Mouse (Mus musculus) common myeloid progenitor, adult 5-6 weeks (primary cell): ENCODE measurements at regions not wholly inside any gene's neighbourhood (a gene's known extent, or its start where the extent isn't known, plus 50 kb on each side); places are given as distances from the start of the nearest gene placed in this dataset.

Experiments
- ATAC-seq: replicated peaks from 2 replicates; pipeline ENCODE4 v1.8.0; 2016; ENCODE audit warnings: low read depth, mild to moderate bottlenecking, moderate TSS enrichment, inconsistent platforms; ENCODE audit not compliant: poor library complexity, severe bottlenecking

DNA sequence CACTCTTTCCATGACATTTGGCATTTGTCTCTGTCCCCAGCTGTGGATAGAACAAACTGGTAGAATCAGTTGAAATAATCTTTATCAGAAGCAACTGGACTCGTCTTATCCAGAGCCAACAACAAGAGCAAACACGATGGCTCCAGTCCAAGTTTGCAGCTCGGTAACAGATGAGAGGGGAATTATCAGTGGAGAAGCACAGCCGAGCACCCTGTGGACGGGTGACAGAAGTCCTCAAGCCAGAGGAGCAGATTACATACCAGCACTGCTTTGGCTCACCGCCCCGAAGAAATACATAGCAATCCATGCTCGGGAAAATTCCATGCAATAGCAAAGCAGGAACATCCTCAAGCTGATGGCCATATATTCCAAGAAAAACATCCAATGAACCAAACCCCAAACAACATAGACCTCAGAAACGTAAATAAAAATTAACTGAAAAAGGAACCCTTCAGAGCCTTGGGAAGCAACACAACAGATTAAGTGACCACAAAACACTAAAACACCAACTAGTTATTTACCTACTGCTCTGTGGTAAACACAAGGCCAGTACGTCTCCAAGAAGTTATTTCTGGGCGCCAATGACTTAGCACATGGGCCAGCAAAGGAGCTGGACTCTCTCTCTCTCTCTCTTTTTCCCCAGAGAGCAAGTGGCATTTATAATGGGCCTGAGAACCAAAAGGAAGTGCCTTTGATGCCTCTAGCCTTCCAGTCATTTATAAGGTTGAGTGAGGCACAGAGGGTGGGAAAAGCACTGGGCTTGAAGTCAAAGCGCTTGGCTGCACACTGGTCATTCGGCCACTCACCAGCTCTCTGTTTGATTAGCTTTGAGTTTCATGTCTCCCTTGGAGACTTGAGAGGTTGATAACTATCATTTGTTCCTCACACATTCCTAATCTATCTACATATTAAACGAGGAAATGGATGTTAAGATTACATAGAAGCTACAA, 163.0 kb upstream of the Gm12728 start:
- no peak for ATAC-seq

GRCm38 (mm10) chr4:105629581-105629980, 160.1 kb upstream of the Gm12728 start:
- no peak for ATAC-seq

- ATAC-seq = peak; percentile 82
Measured at GRCm38 (mm10) chr4:105630595-105631369, 158.9 kb upstream of the Gm12728 start.

- ATAC-seq = no peak
Measured at GRCm38 (mm10) chr4:105632581-105633358, 156.9 kb upstream of the Gm12728 start.

GRCm38 (mm10) chr4:105633789-105634188, 155.9 kb upstream of the Gm12728 start:
- no peak for ATAC-seq

DNA sequence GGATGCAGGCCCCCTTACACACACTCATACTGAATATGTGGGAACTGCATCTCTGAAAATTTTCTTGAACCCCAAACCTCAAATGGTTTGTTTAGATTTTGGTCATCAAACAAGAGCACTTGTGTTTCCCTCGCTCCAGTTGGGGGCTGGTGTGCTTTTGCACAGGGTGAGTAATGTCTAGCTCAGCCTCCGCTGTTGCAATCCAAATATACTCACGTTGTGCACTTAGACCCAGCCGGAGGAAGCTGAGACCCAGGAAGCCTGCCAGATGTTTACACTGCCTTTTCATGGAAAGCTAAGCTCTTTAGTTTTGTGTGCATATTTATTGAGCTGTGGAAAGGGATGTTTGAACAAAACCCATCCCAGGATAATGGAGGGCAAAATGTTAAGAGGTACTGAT, 148.9 kb upstream of the Gm12728 start:
- ATAC-seq = no peak

DNA sequence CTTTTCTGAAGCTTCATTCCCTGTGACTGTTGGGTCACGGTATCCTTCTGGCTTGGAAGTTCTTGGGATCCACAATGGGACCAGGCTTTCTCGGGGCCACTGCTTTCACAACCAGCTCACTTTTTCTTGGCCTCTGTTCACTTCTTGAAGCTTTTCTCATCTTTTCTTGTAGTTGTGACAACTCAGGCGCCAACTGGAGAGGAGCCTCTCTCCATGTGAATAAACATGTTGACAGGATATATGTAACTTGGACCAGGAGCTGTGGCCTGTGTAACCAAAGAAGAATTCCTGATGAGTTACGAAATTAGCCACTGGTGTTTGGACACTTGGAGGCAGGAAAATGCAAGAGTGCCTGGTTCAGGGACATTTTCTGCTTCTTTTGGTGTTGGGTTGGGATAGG, 148.1 kb upstream of the Gm12728 start:
- no peak for ATAC-seq

GRCm38 (mm10) chr4:105648820-105649446, 140.7 kb upstream of the Gm12728 start:
- ATAC-seq = no peak

DNA sequence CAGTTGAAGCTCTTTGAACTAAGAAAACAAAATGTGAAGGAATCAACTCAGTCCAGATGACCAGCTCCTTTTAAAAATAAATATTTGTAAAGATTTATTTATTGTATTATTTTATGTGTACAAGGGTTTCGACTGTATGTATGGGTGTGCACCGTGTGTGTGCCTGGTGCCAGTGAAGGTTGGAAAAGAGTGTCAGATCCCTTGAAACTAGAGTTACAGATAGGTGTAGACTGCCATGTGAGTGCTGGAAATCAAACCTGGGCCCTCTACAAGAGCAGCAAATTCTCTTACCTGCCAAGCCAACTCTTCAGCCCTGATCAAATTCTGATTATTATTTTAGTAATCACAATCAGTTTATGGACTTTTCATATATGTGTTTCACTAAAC, 140.2 kb upstream of the Gm12728 start:
- ATAC-seq = no peak

- no peak for ATAC-seq
Measured at GRCm38 (mm10) chr4:105656071-105656655, 133.5 kb upstream of the Gm12728 start.

- ATAC-seq = no peak
Measured at GRCm38 (mm10) chr4:105658581-105658980, 131.1 kb upstream of the Gm12728 start.

DNA sequence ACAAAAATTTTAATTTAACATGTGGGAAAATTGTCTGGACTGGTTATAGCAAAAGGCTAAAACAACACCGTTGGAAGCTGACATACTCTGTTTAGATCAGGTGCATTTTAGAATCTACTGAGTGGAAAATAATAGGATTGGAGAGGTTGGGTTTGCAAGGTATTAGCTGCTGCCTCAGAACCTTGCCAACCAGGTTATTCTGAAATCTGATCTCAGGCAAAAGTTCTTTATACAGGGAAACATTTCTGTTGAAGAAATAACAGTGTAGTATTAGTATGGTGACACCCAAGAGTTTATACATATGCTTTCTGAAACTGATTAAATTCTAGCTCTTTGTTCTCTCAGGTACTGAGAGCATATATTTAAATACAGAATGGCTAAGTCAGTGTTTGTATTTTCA, 113.0 kb upstream of the Gm12728 start:
- ATAC-seq = no peak

GRCm38 (mm10) chr4:105690716-105691115, 99.0 kb upstream of the Gm12728 start:
- 0 out of 2 replicates have a peak, but pooled peaks have one; percentile 3 for ATAC-seq

DNA sequence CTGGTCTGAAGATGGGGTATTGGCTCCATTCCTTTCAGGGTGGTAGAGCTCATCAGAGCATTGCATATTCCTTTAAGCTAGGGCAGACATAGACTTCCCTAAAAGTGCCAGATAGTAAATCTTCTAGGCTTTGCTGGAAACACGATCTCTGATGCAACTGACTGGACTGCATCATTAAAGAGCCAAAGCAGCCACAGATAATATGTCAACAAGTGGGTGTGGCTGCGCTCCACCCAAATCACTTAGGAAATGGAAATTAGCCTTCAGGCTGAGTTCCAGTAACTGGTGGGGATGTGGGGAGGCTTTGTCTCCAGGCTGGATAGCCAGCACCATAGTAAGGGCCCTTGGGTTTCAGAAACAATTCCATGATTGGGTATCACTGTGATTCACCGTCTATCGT, 97.3 kb upstream of the Gm12728 start:
- ATAC-seq = no peak

- no peak for ATAC-seq
Measured at GRCm38 (mm10) chr4:105695895-105696294, 93.8 kb upstream of the Gm12728 start.

DNA sequence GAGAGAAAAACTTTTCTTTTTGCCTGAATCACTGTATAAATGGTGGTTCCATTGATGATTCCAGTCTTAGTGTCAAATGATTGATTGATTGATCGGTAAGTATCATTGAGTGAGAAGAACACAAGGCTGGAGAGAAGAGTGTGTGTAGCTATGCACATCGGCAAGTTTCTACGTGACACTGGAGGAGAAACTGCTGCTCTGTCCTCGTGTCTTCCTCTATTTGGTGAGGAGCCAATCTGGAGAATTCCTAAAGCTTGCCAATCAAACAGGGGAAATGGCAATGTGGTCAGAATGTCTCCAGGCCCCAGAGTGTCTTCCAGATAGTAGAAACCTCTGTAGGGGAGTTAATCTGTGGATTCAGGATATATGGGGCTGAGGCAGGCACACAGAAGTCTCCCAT, 92.5 kb upstream of the Gm12728 start:
- no peak for ATAC-seq

DNA sequence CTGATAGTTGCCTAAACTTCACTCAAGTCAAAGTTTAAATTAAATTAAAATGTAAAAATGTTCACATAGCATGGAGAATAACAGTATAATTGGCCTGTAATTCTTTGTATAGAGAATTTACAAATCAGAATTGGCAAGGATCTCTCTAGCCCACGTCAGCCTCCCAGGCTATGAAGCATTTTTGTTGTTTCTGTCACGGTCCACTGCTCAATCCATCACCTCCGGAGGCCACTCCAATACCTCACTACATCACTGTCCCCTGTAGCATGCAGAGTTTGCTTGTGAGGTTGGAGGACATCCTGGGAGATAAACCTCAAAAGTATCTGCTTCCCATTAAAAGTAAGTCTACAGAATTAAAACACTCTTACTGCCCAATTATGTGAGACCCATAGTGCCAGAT, 87.6 kb upstream of the Gm12728 start:
- no peak for ATAC-seq

DNA sequence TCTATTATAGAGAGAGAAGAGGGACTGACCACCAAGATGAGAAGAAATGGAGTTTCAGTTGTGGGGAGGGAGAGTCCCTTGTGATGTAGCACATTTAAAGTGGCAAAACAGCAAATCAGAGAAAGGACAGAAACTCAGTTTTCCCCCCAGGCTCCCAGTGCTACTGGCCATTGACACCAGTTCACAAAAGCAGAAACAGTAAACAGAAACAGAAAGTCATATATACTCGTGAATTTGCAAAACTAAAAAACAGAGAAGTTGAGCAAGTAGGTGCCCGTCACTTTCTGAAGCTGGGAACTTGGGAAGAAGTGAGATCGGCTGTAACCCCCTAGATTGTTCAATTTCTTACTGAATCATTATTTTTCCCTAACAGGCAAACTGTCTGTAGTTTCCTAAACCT, 86.3 kb upstream of the Gm12728 start:
- peak; percentile 50 for ATAC-seq

GRCm38 (mm10) chr4:105704271-105704670, 85.4 kb upstream of the Gm12728 start:
- ATAC-seq = peak; percentile 90

- no peak for ATAC-seq
Measured at GRCm38 (mm10) chr4:105705996-105706395, 83.7 kb upstream of the Gm12728 start.
